Mouse (Mus musculus) limb, embryonic 14.5 days (tissue): ENCODE results near the gene Bpifc. TPM values are rescaled to one million over a fixed set of nuclear protein-coding genes. Genes with fewer than 3 reads are reported as not detected.

Experiments
- ATAC-seq: fragments of 200-750 bp; cut with Nextera tagmentation; 2 replicates; pipeline ENCODE4 v1.8.0; 2017; ENCODE audit warnings: low read depth, moderate number of reproducible peaks, moderate TSS enrichment; ENCODE audit not compliant: low FRiP score
- DNase-seq: peaks from one replicate; pipeline ENCODE4 v3.0.0-alpha.2; 2015; ENCODE audit warnings: low spot score
- H3K27ac ChIP-seq: fragments of 300-500 bp; sonication (generic); replicated peaks from 2 replicates; pipeline ENCODE4 v1.5.1; 2014; ENCODE audit warnings: low read depth, mild to moderate bottlenecking, low read length, moderate library complexity, mixed read lengths
- H3K27me3 ChIP-seq: fragments of 300-500 bp; sonication (generic); 2 replicates; pipeline ENCODE4 v1.6.1; 2014; ENCODE audit warnings: low read length, mixed read lengths; ENCODE audit not compliant: control insufficient read depth, insufficient read depth
- H3K36me3 ChIP-seq: fragments of 300-500 bp; sonication (generic); 2 replicates; pipeline ENCODE4 v1.6.1; 2014; ENCODE audit warnings: mild to moderate bottlenecking, low read length, moderate library complexity, mixed read lengths; ENCODE audit not compliant: control insufficient read depth, insufficient read depth
- H3K4me1 ChIP-seq: fragments of 300-500 bp; sonication (generic); 2 replicates; pipeline ENCODE4 v1.6.1; 2014; ENCODE audit warnings: antibody characterized with exemption, low read length, mixed read lengths; ENCODE audit not compliant: control insufficient read depth, insufficient read depth
- H3K4me2 ChIP-seq: fragments of 300-500 bp; sonication (generic); replicated peaks from 2 replicates; pipeline ENCODE4 v1.6.1; 2014; ENCODE audit warnings: low read depth, mild to moderate bottlenecking, low read length, moderate library complexity; ENCODE audit not compliant: severe bottlenecking
- H3K4me3 ChIP-seq: fragments of 300-500 bp; sonication (generic); replicated peaks from 2 replicates; pipeline ENCODE4 v1.5.1; 2014; ENCODE audit warnings: low read length
- H3K9ac ChIP-seq: fragments of 300-500 bp; sonication (generic); 2 replicates; pipeline ENCODE4 v1.6.1; 2014; ENCODE audit warnings: mild to moderate bottlenecking, low read depth, low read length, moderate library complexity; ENCODE audit not compliant: severe bottlenecking
- H3K9me3 ChIP-seq: fragments of 300-500 bp; sonication (generic); 2 replicates; pipeline ENCODE4 v1.6.1; 2016; ENCODE audit warnings: low read length; ENCODE audit not compliant: control insufficient read depth
- POLR2A ChIP-seq: fragments of 200-500 bp; IDR thresholded peaks from 2 replicates; pipeline ENCODE4 v1.8.0; 2012; ENCODE audit warnings: inconsistent platforms, mild to moderate bottlenecking, moderate library complexity, borderline replicate concordance; ENCODE audit not compliant: insufficient read depth, insufficient read length; ENCODE audit errors: extremely low read depth
- WGBS: fragments of 180-500 bp; shearing (Covaris S2); extraction: QIAGEN DNeasy Blood & Tissue Kit; methylation state at CpG from one replicate; pipeline ENCODE4 v1.1.7; 2014; 5-methylcytosine and 5-hydroxymethylcytosine counted together
- polyA plus RNA-seq, 2 experiments: library from polyadenylated mRNA; depleted of rRNA in 1 of 2; stranded (reverse) in 1 of 2; unstranded in 1 of 2; fragments of >200 nt; fragmentation: Nextera tagmentation in 1 of 2; extraction: Ambion mirVana in 1 of 2; gene quantifications; 2 replicates each; pipeline versions ENCODE4 v1.2.1 to v1.2.3; 2012 to 2014

Bpifc gene
- polyA plus RNA-seq, 2 experiments: 4.0 to 9.4 TPM

- no peaks in the 10 kb centered on the region for H3K27me3 ChIP-seq
- 49% methylated on average over 2 of the region's 2 CpGs for WGBS
Measured at GRCm38 (mm10) chr10:86025906-86026305, 14.2 kb upstream of the Bpifc start.

DNA sequence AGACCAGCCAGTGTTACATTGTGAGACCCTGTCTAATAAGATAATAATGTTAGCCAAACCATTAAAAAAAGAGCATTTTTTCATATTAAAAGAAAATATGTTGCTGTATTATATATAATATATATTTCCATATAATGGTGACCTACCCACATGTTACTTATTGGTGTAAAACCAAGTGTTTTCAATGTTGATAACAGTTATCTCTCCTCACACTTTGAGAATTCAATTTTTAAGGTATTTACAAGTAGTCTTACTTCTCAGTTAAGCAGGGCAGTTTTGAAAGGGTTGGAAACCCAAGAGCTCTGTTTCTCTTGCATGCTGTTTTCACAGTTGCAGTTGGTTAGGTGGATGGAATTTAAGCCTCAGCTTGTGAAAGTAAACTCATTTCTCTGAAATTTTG, 11.5 kb upstream of the Bpifc start:
- Histone ChIP-seq H3K4me1 (no peaks in the 10 kb centered on the region), H3K4me3 (peak overlapping the region; percentile 91; the same call in 1 of the 2 replicates), H3K27me3 (no peaks in the 10 kb centered on the region), H3K27ac (no peak overlapping the region), H3K9me3 (no peaks in the 10 kb centered on the region), H3K36me3 (no peaks in the 10 kb centered on the region), H3K4me2 (peak overlapping the region; percentile 72), H3K9ac (no peak overlapping the region)
- no peak for ATAC-seq
- DNase-seq: no peak
- TF ChIP-seq POLR2A: no peak

More at GRCm38 (mm10) chr10:86025906-86026305, 14.2 kb upstream of the Bpifc start:
- no peak for TF ChIP-seq POLR2A
- no peak overlapping the region for H3K9ac ChIP-seq
- ATAC-seq: no peak
- H3K27ac ChIP-seq: no peak overlapping the region
- no peaks in the 10 kb centered on the region for H3K9me3 ChIP-seq
- no peaks in the 10 kb centered on the region for H3K4me1 ChIP-seq
- no peak for DNase-seq
- H3K36me3 ChIP-seq: peaks cover 12% of the 10 kb centered on the region
- no peak overlapping the region for H3K4me2 ChIP-seq
- H3K4me3 ChIP-seq: no peak overlapping the region

DNA sequence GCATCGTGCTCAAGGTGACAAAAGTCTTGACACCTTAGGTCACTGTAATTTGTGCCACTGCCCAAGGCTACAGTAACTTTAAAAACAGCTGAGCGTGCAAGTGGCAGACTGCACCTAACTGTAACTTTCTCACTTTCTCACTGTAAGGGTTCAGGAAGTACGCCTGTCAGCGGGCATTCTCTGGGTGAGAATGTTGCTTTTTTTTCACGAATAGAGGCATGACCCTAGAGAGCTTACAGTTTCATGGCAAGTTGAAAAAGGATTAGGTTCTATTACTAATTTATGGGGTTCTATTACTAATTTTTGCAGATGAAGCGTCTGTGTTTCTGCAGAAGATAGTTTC, 10.8 kb upstream of the Bpifc start:
- no peak for ATAC-seq

GRCm38 (mm10) chr10:86021749-86022473, 10.2 kb upstream of the Bpifc start, which contains the start of gene Fbxo7:
Gene Fbxo7, plus strand, starts transcription at chr10:86021972.
- no peaks in the 10 kb centered on the region for H3K9me3 ChIP-seq
- peak within 1 kb of the TSS; percentile 72 for H3K4me2 ChIP-seq
- peak within 1 kb of the TSS; percentile 88 for H3K27ac ChIP-seq
- H3K9ac ChIP-seq: peak within 1 kb of the TSS; percentile 87
- peak; percentile 92 for DNase-seq
- peak within 1 kb of the TSS; percentile 91 for H3K4me3 ChIP-seq
- H3K36me3 ChIP-seq: no peaks in the 10 kb centered on the region
- H3K4me1 ChIP-seq: no peaks in the 10 kb centered on the region
- H3K27me3 ChIP-seq: no peaks in the 10 kb centered on the region
- WGBS: 3% methylated on average over 69 of the region's 82 CpGs
- TF ChIP-seq POLR2A: 0 out of 2 replicates have a peak, but pooled peaks have one; percentile 30
- peak; percentile 94 for ATAC-seq

More for the DNA sequence above, 10.8 kb upstream of the Bpifc start:
- H3K4me1 ChIP-seq: no peaks in the 10 kb centered on the region
- H3K36me3 ChIP-seq: no peaks in the 10 kb centered on the region
- H3K4me2 ChIP-seq: peak overlapping the region; percentile 72
- no peak for TF ChIP-seq POLR2A
- WGBS: 5% methylated on average over 6 of the region's 6 CpGs
- peak overlapping the region; percentile 88; the same call in 1 of the 2 replicates for H3K27ac ChIP-seq
- H3K4me3 ChIP-seq: peak overlapping the region; percentile 91
- H3K9ac ChIP-seq: peak overlapping the region; percentile 87
- H3K27me3 ChIP-seq: no peaks in the 10 kb centered on the region
- no peak for DNase-seq
- no peaks in the 10 kb centered on the region for H3K9me3 ChIP-seq

DNA sequence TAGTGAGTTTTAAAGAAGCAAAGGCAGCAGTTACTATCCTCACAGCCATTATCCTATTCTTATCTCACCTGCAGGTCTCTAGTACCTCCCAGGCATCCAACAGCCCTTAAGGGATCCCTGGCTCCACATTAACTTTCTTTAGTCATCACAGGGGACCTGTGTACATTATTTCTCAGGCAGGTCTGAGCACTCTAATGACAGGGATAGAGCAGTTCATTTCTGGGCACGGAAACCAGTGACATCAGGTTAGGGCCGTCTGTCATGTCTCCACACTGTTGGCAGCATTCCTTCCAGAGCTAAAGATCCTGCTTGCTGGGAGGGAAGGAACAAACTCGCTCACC, 9.7 kb upstream of the Bpifc start:
- Histone ChIP-seq H3K4me2 (peak overlapping the region; percentile 72; the same call in 1 of the 2 replicates), H3K27ac (no peak overlapping the region), H3K9ac (0 out of 2 replicates have a peak overlapping the region, but pooled peaks have one; percentile 87), H3K9me3 (no peaks in the 10 kb centered on the region), H3K4me1 (no peaks in the 10 kb centered on the region), H3K4me3 (peak overlapping the region; percentile 91), H3K27me3 (no peaks in the 10 kb centered on the region), H3K36me3 (no peaks in the 10 kb centered on the region)
- no peak for DNase-seq
- 1% methylated on average over 3 of the region's 3 CpGs for WGBS
- ATAC-seq: no peak
- no peak for TF ChIP-seq POLR2A
